Mouse (Mus musculus) left cerebral cortex, adult 2 months (tissue): ENCODE results near the gene Rrnad1. TPM values are rescaled to one million over a fixed set of nuclear protein-coding genes. Genes with fewer than 3 reads are reported as not detected.

Source experiments
- DNase-seq, 2 experiments: peaks; one replicate each; pipeline ENCODE4 v3.0.0; 2021 to 2022; ENCODE audit warnings: low spot score in 2 of 2, mixed read lengths in 1 of 2; ENCODE audit errors: extremely low spot score in 1 of 2
- H3K27ac ChIP-seq: fragments of 200-600 bp; 2 replicates; pipeline ENCODE4 v1.8.1; 2022
- H3K4me3 ChIP-seq: fragments of 200-600 bp; 2 replicates; pipeline ENCODE4 v1.8.1; 2022
- CTCF ChIP-seq: fragments of 200-600 bp; IDR thresholded peaks from 2 replicates; pipeline ENCODE4 v1.8.1; 2022; ENCODE audit warnings: antibody characterized with exemption, mild to moderate bottlenecking, moderate library complexity
- intact Hi-C: fragments of 180-260 bp; cut with DNase I; formaldehyde crosslinking; loops from one replicate; pipeline ENCODE4 v1.15.1; 2025
- total RNA-seq, 2 experiments: library from RNA; stranded (reverse); gene quantifications; 2 replicates each; pipeline ENCODE4 v1.2.3; 2021

The Rrnad1 gene
- total RNA-seq, 2 experiments from 2014 or later = 22.9 to 24.7 TPM

GRCm38 (mm10) chr3:87970184-87970938, 39.8 kb upstream of the Rrnad1 start:
- intact Hi-C loops = loop anchor here (1.0 kb wide), 2 partner anchors 17 to 101 kb away; no protein-coding TSS in a partner anchor
- peak; percentile 80 for TF ChIP-seq CTCF
- H3K27ac ChIP-seq = no peak overlapping the region
- H3K4me3 ChIP-seq = peak overlapping the region; percentile 46
- DNase-seq = no peak

- Histone ChIP-seq H3K4me3 (peak overlapping the region; percentile 46), H3K27ac (no peak overlapping the region)
- peak; percentile 69 to 77 for DNase-seq
- peak; percentile 89 for TF ChIP-seq CTCF
- intact Hi-C loops = loop anchor here (1.0 kb wide), 1 partner anchor 25 kb away; no protein-coding TSS in a partner anchor
Observed at GRCm38 (mm10) chr3:87960586-87961191, 30.2 kb upstream of the Rrnad1 start.

GRCm38 (mm10) chr3:87960191-87960585, 29.7 kb upstream of the Rrnad1 start:
- Histone ChIP-seq H3K4me3 (peak overlapping the region; percentile 46), H3K27ac (no peak overlapping the region)
- no peak for TF ChIP-seq CTCF
- no peak for DNase-seq
- intact Hi-C loops = no loop called here

GRCm38 (mm10) chr3:87959371-87959770, 28.9 kb upstream of the Rrnad1 start:
- intact Hi-C loops = no loop called here
- no peak for TF ChIP-seq CTCF
- no peak for DNase-seq
- H3K4me3 ChIP-seq = no peak overlapping the region
- H3K27ac ChIP-seq = no peak overlapping the region

GRCm38 (mm10) chr3:87958967-87959366, 28.4 kb upstream of the Rrnad1 start:
- no peak for TF ChIP-seq CTCF
- Histone ChIP-seq H3K4me3 (no peak overlapping the region), H3K27ac (no peak overlapping the region)
- intact Hi-C loops = no loop called here
- DNase-seq = no peak

- TF ChIP-seq CTCF = no peak
- intact Hi-C loops = no loop called here
- Histone ChIP-seq H3K27ac (no peak overlapping the region), H3K4me3 (no peak overlapping the region)
- no peak for DNase-seq
Observed at GRCm38 (mm10) chr3:87958476-87958875, 28.0 kb upstream of the Rrnad1 start.

GRCm38 (mm10) chr3:87958056-87958455, 27.5 kb upstream of the Rrnad1 start:
- no peak overlapping the region for H3K27ac ChIP-seq
- no peak for TF ChIP-seq CTCF
- no peak overlapping the region for H3K4me3 ChIP-seq
- intact Hi-C loops = no loop called here
- no peak for DNase-seq

GRCm38 (mm10) chr3:87952440-87952839, 21.9 kb upstream of the Rrnad1 start:
- Histone ChIP-seq H3K27ac (no peak overlapping the region), H3K4me3 (no peak overlapping the region)
- no peak for TF ChIP-seq CTCF
- no peak for DNase-seq
- intact Hi-C loops = no loop called here

- Histone ChIP-seq H3K27ac (no peak overlapping the region), H3K4me3 (no peak overlapping the region)
- no peak for DNase-seq
- intact Hi-C loops = no loop called here
- TF ChIP-seq CTCF = no peak
Observed at GRCm38 (mm10) chr3:87951946-87952345, 21.4 kb upstream of the Rrnad1 start.

GRCm38 (mm10) chr3:87949955-87950515, 19.5 kb upstream of the Rrnad1 start:
- TF ChIP-seq CTCF = no peak
- no peak overlapping the region for H3K27ac ChIP-seq
- intact Hi-C loops = no loop called here
- DNase-seq = no peak
- H3K4me3 ChIP-seq = no peak overlapping the region

- Histone ChIP-seq H3K4me3 (no peak overlapping the region), H3K27ac (no peak overlapping the region)
- no peak for TF ChIP-seq CTCF
- no peak for DNase-seq
- intact Hi-C loops = no loop called here
Observed at GRCm38 (mm10) chr3:87949266-87949954, 18.9 kb upstream of the Rrnad1 start.
